Mouse (Mus musculus) kidney, embryonic 14.5 days (tissue): ENCODE results near the gene Emilin2. TPM values are rescaled to one million over a fixed set of nuclear protein-coding genes. Genes with fewer than 3 reads are reported as not detected.

ENCODE experiments used
- ATAC-seq: fragments of 200-750 bp; cut with Nextera tagmentation; 2 replicates; pipeline ENCODE4 v1.8.0; 2017; ENCODE audit warnings: moderate number of reproducible peaks, mild to moderate bottlenecking, moderate TSS enrichment, moderate library complexity; ENCODE audit not compliant: low FRiP score, low TSS enrichment
- H3K27ac ChIP-seq: fragments of 300-500 bp; sonication (generic); 2 replicates; pipeline ENCODE4 v1.5.1; 2014; ENCODE audit warnings: low read depth, mild to moderate bottlenecking, low read length, moderate library complexity, mixed read lengths
- H3K27me3 ChIP-seq: fragments of 300-500 bp; sonication (generic); 2 replicates; pipeline ENCODE4 v1.6.1; 2014; ENCODE audit warnings: mild to moderate bottlenecking, low read length; ENCODE audit not compliant: control insufficient read depth, insufficient read depth
- H3K36me3 ChIP-seq: fragments of 300-500 bp; sonication (generic); 2 replicates; pipeline ENCODE4 v1.6.1; 2014; ENCODE audit warnings: low read length, mixed read lengths; ENCODE audit not compliant: control insufficient read depth, insufficient read depth
- H3K4me1 ChIP-seq: fragments of 300-500 bp; sonication (generic); 2 replicates; pipeline ENCODE4 v1.6.1; 2014; ENCODE audit warnings: low read length, mixed read lengths; ENCODE audit not compliant: control insufficient read depth, insufficient read depth
- H3K4me2 ChIP-seq: fragments of 300-500 bp; sonication (generic); replicated peaks from 2 replicates; pipeline ENCODE4 v1.6.1; 2014; ENCODE audit warnings: low read depth, mild to moderate bottlenecking, low read length
- H3K4me3 ChIP-seq: fragments of 300-500 bp; sonication (generic); 2 replicates; pipeline ENCODE4 v1.5.1; 2014; ENCODE audit warnings: mild to moderate bottlenecking, low read length
- H3K9ac ChIP-seq: fragments of 300-500 bp; sonication (generic); 2 replicates; pipeline ENCODE4 v1.6.1; 2014; ENCODE audit warnings: low read depth, mild to moderate bottlenecking, low read length, moderate library complexity
- H3K9me3 ChIP-seq: fragments of 300-500 bp; sonication (generic); 2 replicates; pipeline ENCODE4 v1.6.1; 2016; ENCODE audit warnings: low read length; ENCODE audit not compliant: control insufficient read depth
- WGBS: fragments of 180-500 bp; shearing (Covaris S2); extraction: QIAGEN DNeasy Blood & Tissue Kit; methylation state at CpG from one replicate; pipeline ENCODE4 v1.1.7; 2014; 5-methylcytosine and 5-hydroxymethylcytosine counted together
- polyA plus RNA-seq: library from polyadenylated mRNA; unstranded; fragments of >200 nt; fragmentation: Nextera tagmentation; extraction: Ambion mirVana; gene quantifications from 2 replicates; pipeline ENCODE4 v1.2.1, GENCODE M21; 2014

The Emilin2 gene
- polyA plus RNA-seq, 1 experiment from 2014 or later = 2.7 TPM

DNA sequence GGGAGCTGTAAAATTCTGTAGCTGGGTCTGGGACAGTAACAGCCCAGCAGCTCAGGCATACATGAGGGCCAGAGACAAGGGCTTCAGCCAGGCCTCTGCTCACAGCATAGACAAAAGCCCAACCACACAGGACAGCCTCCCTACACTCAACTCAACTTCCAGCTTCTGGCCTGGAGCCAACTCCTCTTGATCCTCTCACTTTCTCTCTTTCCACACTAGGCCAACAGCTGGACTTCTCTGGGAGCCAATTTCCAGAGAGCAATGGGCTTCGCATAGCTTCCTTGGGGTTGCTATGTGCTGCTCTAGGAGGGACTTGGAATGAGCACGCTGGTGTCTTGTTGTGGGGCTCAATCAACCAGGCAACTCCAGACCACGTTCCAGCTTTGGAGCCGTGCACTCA lies 28.5 kb downstream of the Emilin2 start:
- no peaks in the 10 kb centered on the region for H3K9me3 ChIP-seq
- H3K27ac ChIP-seq = no peak overlapping the region
- no peak overlapping the region for H3K4me3 ChIP-seq
- 79% methylated on average over 4 of the region's 4 CpGs for WGBS
- no peaks in the 10 kb centered on the region for H3K27me3 ChIP-seq
- H3K4me1 ChIP-seq = peaks cover 7% of the 10 kb centered on the region; the same call in 1 of the 2 replicates
- no peak overlapping the region for H3K4me2 ChIP-seq
- peak; percentile 86 for ATAC-seq
- H3K36me3 ChIP-seq = no peaks in the 10 kb centered on the region
- H3K9ac ChIP-seq = no peak overlapping the region

- Histone ChIP-seq H3K4me2 (no peak overlapping the region), H3K27ac (no peak overlapping the region), H3K36me3 (no peaks in the 10 kb centered on the region), H3K9ac (no peak overlapping the region), H3K4me1 (peaks cover 7% of the 10 kb centered on the region; the same call in 1 of the 2 replicates), H3K27me3 (no peaks in the 10 kb centered on the region), H3K9me3 (no peaks in the 10 kb centered on the region), H3K4me3 (no peak overlapping the region)
- 76% methylated on average over 9 of the region's 9 CpGs for WGBS
- ATAC-seq = peak; percentile 44; the same call in 1 of the 2 replicates
These were observed 29.1 kb downstream of the Emilin2 start for GRCm38 (mm10) chr17:71282716-71283115.

GRCm38 (mm10) chr17:71277701-71278491 lies 33.9 kb downstream of the Emilin2 start:
- no peak overlapping the region for H3K4me3 ChIP-seq
- H3K9ac ChIP-seq = no peak overlapping the region
- ATAC-seq = no peak
- H3K27me3 ChIP-seq = no peaks in the 10 kb centered on the region
- no peaks in the 10 kb centered on the region for H3K9me3 ChIP-seq
- WGBS = 92% methylated on average over 6 of the region's 6 CpGs
- no peak overlapping the region for H3K4me2 ChIP-seq
- H3K27ac ChIP-seq = no peak overlapping the region
- H3K36me3 ChIP-seq = no peaks in the 10 kb centered on the region
- H3K4me1 ChIP-seq = no peaks in the 10 kb centered on the region

- Histone ChIP-seq H3K4me3 (no peak overlapping the region), H3K36me3 (no peaks in the 10 kb centered on the region), H3K27ac (no peak overlapping the region), H3K9me3 (no peaks in the 10 kb centered on the region), H3K9ac (no peak overlapping the region), H3K4me2 (no peak overlapping the region), H3K4me1 (no peaks in the 10 kb centered on the region), H3K27me3 (no peaks in the 10 kb centered on the region)
- 92% methylated on average over 10 of the region's 10 CpGs for WGBS
- no peak for ATAC-seq
These were observed 35.0 kb downstream of the Emilin2 start for GRCm38 (mm10) chr17:71276771-71277170.

DNA sequence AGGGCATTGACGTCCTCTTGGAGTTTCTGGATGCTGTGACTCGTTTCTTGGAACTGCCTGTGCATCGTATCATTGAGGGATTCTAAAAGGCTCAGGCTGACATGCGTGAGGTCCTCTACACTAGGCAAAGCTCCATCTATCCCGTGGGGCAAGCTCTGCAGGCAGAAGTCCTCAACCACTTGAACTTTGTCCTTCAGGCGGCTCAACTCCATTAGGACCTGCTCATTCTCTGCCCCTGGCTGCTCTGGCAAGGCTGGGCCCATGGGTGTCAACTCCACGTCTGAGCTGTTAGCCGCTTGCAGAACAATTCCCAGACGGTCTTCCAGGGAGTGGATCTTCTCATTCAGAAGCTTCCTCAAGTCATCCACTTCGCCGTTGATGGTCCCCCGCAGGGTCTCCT lies 37.9 kb downstream of the Emilin2 start:
- WGBS = 91% methylated on average over 12 of the region's 12 CpGs
- no peaks in the 10 kb centered on the region for H3K4me1 ChIP-seq
- ATAC-seq = no peak
- no peak overlapping the region for H3K4me3 ChIP-seq
- H3K36me3 ChIP-seq = no peaks in the 10 kb centered on the region
- H3K27ac ChIP-seq = no peak overlapping the region
- H3K27me3 ChIP-seq = no peaks in the 10 kb centered on the region
- no peak overlapping the region for H3K4me2 ChIP-seq
- no peak overlapping the region for H3K9ac ChIP-seq
- H3K9me3 ChIP-seq = no peaks in the 10 kb centered on the region

- Histone ChIP-seq H3K4me3 (no peak overlapping the region), H3K27me3 (no peaks in the 10 kb centered on the region), H3K27ac (no peak overlapping the region), H3K4me1 (no peaks in the 10 kb centered on the region), H3K36me3 (no peaks in the 10 kb centered on the region), H3K9me3 (no peaks in the 10 kb centered on the region), H3K9ac (no peak overlapping the region), H3K4me2 (no peak overlapping the region)
- 84% methylated on average over 3 of the region's 3 CpGs for WGBS
- no peak for ATAC-seq
These were observed 43.2 kb downstream of the Emilin2 start for GRCm38 (mm10) chr17:71268599-71268998.

GRCm38 (mm10) chr17:71268152-71268551 lies 43.6 kb downstream of the Emilin2 start:
- no peaks in the 10 kb centered on the region for H3K36me3 ChIP-seq
- no peak for ATAC-seq
- 91% methylated on average over 10 of the region's 10 CpGs for WGBS
- no peak overlapping the region for H3K4me2 ChIP-seq
- no peaks in the 10 kb centered on the region for H3K27me3 ChIP-seq
- H3K27ac ChIP-seq = no peak overlapping the region
- no peaks in the 10 kb centered on the region for H3K4me1 ChIP-seq
- H3K4me3 ChIP-seq = no peak overlapping the region
- H3K9me3 ChIP-seq = no peaks in the 10 kb centered on the region
- H3K9ac ChIP-seq = no peak overlapping the region

GRCm38 (mm10) chr17:71267374-71267773 lies 44.4 kb downstream of the Emilin2 start:
- H3K4me3 ChIP-seq = no peak overlapping the region
- WGBS = 83% methylated on average over 8 of the region's 8 CpGs
- no peaks in the 10 kb centered on the region for H3K36me3 ChIP-seq
- ATAC-seq = no peak
- no peak overlapping the region for H3K27ac ChIP-seq
- H3K4me2 ChIP-seq = no peak overlapping the region
- H3K4me1 ChIP-seq = no peaks in the 10 kb centered on the region
- no peaks in the 10 kb centered on the region for H3K27me3 ChIP-seq
- H3K9me3 ChIP-seq = no peaks in the 10 kb centered on the region
- H3K9ac ChIP-seq = no peak overlapping the region

DNA sequence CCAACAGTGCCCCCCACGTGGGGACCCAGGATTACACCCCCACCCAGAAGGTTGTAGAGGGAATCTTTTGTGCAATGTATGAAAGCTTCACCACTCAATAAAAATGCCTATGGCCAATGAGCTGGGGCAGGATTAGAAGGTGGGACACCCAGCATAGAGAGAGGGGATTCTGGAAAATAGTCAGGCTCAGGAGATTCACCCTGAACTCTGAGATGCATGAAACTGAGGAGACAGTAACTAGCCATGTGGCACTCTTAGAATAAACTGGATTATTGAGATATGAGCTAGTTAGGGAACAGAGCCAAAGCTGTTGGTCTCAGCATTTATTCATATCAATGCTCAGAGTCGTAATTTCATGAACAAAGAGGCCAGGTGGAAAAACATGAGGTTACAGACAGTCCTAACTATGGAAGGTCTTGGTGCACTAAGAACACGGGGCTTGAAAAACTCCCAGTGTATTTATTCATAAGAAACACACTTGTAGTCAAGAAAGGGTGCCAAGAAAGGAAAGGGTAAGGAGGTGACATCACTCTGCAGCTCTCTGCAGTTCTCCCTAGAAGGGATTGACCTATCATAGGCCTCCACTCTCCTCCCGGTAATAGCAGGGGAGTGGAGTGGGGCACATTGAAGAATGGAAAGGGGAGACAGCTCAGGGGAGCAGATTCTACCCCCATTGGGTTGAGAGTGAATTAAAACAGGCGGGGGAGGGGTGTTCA lies 46.3 kb downstream of the Emilin2 start:
- Histone ChIP-seq H3K4me1 (no peaks in the 10 kb centered on the region), H3K4me3 (no peak overlapping the region), H3K9ac (no peak overlapping the region), H3K36me3 (no peaks in the 10 kb centered on the region), H3K27ac (no peak overlapping the region), H3K4me2 (no peak overlapping the region), H3K27me3 (no peaks in the 10 kb centered on the region), H3K9me3 (no peaks in the 10 kb centered on the region)
- WGBS = 73% methylated on average over 5 of the region's 5 CpGs
- ATAC-seq = no peak
